Mouse (Mus musculus) small intestine, adult 2 months (tissue): ENCODE measurements around the gene Tuba1c. TPM values are rescaled to one million over a fixed set of nuclear protein-coding genes. Genes with fewer than 3 reads are reported as not detected.

Experiments used
- H3K27ac ChIP-seq: fragments of 200-500 bp; 2 replicates; pipeline ENCODE4 v1.5.1; 2012; ENCODE audit warnings: low read depth, low read length, control low read depth, inconsistent platforms; ENCODE audit not compliant: insufficient read depth
- H3K27me3 ChIP-seq: fragments of 200-500 bp; 2 replicates; pipeline ENCODE4 v1.6.1; 2012; ENCODE audit warnings: mild to moderate bottlenecking, moderate library complexity, low read length, inconsistent platforms; ENCODE audit not compliant: control insufficient read depth, insufficient read depth
- H3K36me3 ChIP-seq: fragments of 200-500 bp; 2 replicates; pipeline ENCODE4 v1.6.1; 2012; ENCODE audit warnings: mild to moderate bottlenecking, low read length, control low read depth, inconsistent platforms; ENCODE audit not compliant: control insufficient read depth, insufficient read depth
- H3K4me1 ChIP-seq: fragments of 200-500 bp; 2 replicates; pipeline ENCODE4 v1.6.1; 2012; ENCODE audit warnings: low read length, inconsistent platforms, mixed read lengths; ENCODE audit not compliant: control insufficient read depth, insufficient read depth, insufficient read length
- H3K4me3 ChIP-seq: fragments of 200-500 bp; 2 replicates; pipeline ENCODE4 v1.5.1; 2012; ENCODE audit warnings: low read depth, mild to moderate bottlenecking, control low read depth, inconsistent platforms, low read length, moderate library complexity
- CTCF ChIP-seq: fragments of 200-500 bp; IDR thresholded peaks from 2 replicates; pipeline ENCODE4 v1.5.1; 2012; ENCODE audit warnings: low read depth, mild to moderate bottlenecking, control low read depth, inconsistent platforms, low read length, moderate library complexity, mixed read lengths; ENCODE audit not compliant: insufficient replicate concordance, insufficient read length; ENCODE audit errors: extremely low read depth
- POLR2A ChIP-seq: fragments of 200-500 bp; IDR thresholded peaks from 2 replicates; pipeline ENCODE4 v1.6.1; 2012; ENCODE audit warnings: low read depth, mild to moderate bottlenecking, control low read depth, inconsistent platforms, low read length, moderate library complexity
- WGBS: fragments of 180-500 bp; shearing (Covaris S2); methylation state at CpG from one replicate; pipeline ENCODE4 v1.1.7; 2018; 5-methylcytosine and 5-hydroxymethylcytosine counted together
- polyA plus RNA-seq: library from polyadenylated mRNA; depleted of rRNA; stranded (reverse); fragments of >200 nt; gene quantifications from 2 replicates; pipeline ENCODE4 v1.2.3, GENCODE M21; 2012

Tuba1c gene
- polyA plus RNA-seq, 1 experiment: 382 TPM

GRCm38 (mm10) chr15:99026259-99026658 is 3.4 kb upstream of the Tuba1c start:
- Histone ChIP-seq H3K36me3 (no peaks in the 10 kb centered on the region), H3K27ac (no peak overlapping the region), H3K4me3 (no peak overlapping the region), H3K27me3 (no peaks in the 10 kb centered on the region), H3K4me1 (0 out of 2 replicates have a peak, but pooled peaks cover 2% of the 10 kb centered on the region)
- WGBS: 57% methylated on average over 4 of the region's 4 CpGs
- TF ChIP-seq CTCF: peak; percentile 49; the same call in 1 of the 2 replicates
- no peak for TF ChIP-seq POLR2A

- H3K4me1 ChIP-seq: 0 out of 2 replicates have a peak, but pooled peaks cover 2% of the 10 kb centered on the region
- no peaks in the 10 kb centered on the region for H3K36me3 ChIP-seq
- 80% methylated on average over 5 of the region's 5 CpGs for WGBS
- no peaks in the 10 kb centered on the region for H3K27me3 ChIP-seq
- no peak for TF ChIP-seq CTCF
- no peak for TF ChIP-seq POLR2A
- H3K4me3 ChIP-seq: no peak overlapping the region
- no peak overlapping the region for H3K27ac ChIP-seq
Observed at GRCm38 (mm10) chr15:99027116-99027515, 2.6 kb upstream of the Tuba1c start.

GRCm38 (mm10) chr15:99028874-99029458 is 725 bp upstream of the Tuba1c start:
- peak overlapping the region; percentile 98 for H3K27ac ChIP-seq
- H3K27me3 ChIP-seq: no peaks in the 10 kb centered on the region
- H3K4me3 ChIP-seq: peak overlapping the region; percentile 85
- H3K4me1 ChIP-seq: 0 out of 2 replicates have a peak, but pooled peaks cover 2% of the 10 kb centered on the region
- WGBS: under 1% methylated on average over 10 of the region's 10 CpGs
- H3K36me3 ChIP-seq: peaks cover 6% of the 10 kb centered on the region
- TF ChIP-seq CTCF: no peak; the same call in 1 of the 2 replicates
- TF ChIP-seq POLR2A: peak; percentile 27; the same call in 1 of the 2 replicates

DNA sequence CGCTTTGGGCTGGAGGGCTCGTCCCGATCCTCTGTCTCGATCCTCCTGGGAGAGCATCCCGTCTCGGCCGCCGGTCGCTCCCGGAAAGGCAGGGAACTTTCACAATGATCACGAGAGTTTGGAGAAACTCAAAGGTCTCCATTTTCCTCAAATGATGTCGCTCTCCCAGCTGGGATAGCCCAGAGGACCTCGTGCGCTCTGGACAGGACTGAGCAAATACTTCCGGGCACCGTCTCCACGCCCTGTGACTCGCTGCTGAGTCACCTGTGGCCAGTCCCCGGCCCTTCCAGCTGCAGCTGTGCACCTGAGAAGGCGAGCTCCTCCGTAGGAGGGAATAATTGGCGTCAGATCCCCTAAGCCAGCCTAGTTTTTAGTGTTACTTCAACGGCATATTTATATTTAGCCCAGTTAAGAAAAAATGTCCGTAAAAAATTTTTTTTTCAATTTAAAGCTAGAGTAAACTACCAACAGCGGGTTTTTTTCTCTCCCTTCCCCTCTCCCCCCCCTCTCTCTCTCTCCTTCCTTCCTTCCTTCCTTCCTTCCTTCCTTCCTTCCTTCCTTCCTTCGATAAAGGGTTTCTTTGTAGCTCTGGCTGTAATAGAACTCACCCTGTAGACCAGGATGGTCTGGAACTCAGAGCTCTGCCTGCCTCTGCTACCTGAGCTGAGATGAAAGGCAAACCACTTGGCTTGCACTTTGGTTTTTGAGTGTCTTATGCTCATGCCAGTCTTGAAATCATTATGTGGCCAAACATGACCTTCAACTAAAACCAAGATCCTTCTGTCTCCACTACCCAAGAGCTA is 1.1 kb downstream of the Tuba1c start:
- Histone ChIP-seq H3K27ac (peak overlapping the region; percentile 98), H3K4me1 (0 out of 2 replicates have a peak, but pooled peaks cover 2% of the 10 kb centered on the region), H3K27me3 (no peaks in the 10 kb centered on the region), H3K36me3 (peaks cover 20% of the 10 kb centered on the region), H3K4me3 (peak overlapping the region; percentile 85)
- no peak; the same call in 1 of the 2 replicates for TF ChIP-seq POLR2A
- TF ChIP-seq CTCF: no peak
- 2% methylated on average over 26 of the region's 26 CpGs for WGBS

DNA sequence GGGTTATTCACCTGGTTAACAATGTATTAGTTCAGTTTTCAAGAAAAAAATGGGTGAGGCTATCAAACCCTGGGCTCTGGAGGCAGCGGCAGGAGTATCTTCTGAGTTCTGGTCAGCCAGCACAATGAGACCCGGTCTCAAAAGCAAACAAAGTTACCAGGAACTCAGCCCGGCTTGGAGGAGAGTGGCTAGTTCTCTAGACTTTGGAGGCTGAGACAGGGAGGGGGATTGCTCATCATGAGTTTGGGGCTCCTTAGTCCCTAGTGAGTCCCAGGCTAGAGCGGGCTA is 1.6 kb downstream of the Tuba1c start:
- Histone ChIP-seq H3K36me3 (peaks cover 25% of the 10 kb centered on the region), H3K27me3 (no peaks in the 10 kb centered on the region), H3K4me3 (peak overlapping the region; percentile 85), H3K4me1 (0 out of 2 replicates have a peak, but pooled peaks cover 2% of the 10 kb centered on the region), H3K27ac (peak overlapping the region; percentile 98)
- TF ChIP-seq POLR2A (no peak), CTCF (no peak)
- 18% methylated on average over 4 of the region's 4 CpGs for WGBS

DNA sequence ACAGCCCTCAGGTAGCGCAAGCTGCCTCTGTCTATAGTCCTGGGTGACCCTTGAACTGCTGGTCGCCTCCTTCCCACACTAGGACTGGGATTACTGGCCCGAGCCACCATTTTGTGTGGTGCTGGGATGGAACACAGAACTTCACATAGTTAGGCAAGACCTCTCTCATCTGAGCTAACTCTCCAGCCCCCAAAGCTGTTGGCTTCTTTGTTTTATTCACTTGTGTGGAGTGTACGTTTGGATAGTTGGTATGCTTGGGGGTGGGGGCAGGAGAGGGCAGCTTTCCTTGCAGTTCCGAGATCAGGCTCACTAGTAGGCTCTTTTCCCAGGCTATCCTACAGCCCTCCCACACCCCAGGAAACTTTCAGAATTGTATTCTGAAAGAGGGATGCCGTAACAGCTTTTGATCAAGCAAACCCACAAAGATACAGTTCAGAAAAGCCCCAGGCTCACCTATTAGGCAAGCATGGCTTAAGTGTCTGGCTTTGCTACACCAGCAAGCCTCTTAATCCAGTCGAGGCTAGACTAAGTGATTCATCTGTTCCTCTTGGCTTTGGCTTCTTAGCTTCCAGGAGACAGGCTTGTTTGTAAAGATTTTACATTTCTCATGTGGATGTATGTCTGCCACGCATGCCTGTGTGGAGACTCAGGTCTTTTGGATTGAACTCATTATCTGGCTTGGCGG is 2.5 kb downstream of the Tuba1c start:
- 27% methylated on average over 9 of the region's 9 CpGs for WGBS
- 0 out of 2 replicates have a peak, but pooled peaks cover 2% of the 10 kb centered on the region for H3K4me1 ChIP-seq
- peak overlapping the region; percentile 35 for H3K27ac ChIP-seq
- H3K36me3 ChIP-seq: peaks cover 29% of the 10 kb centered on the region
- peak overlapping the region; percentile 54 for H3K4me3 ChIP-seq
- no peaks in the 10 kb centered on the region for H3K27me3 ChIP-seq
- no peak for TF ChIP-seq POLR2A
- TF ChIP-seq CTCF: no peak
